Mouse (Mus musculus) embryonic facial prominence, embryonic 10.5 days (tissue): ENCODE results near the gene Icam5. TPM values are rescaled to one million over a fixed set of nuclear protein-coding genes. Genes with fewer than 3 reads are reported as not detected.
A peak's percentile ranks its signal among the peaks of the same experiment; 100 is the strongest.

Source experiments
- microRNA counts: library from miRNA; unstranded; fragments of <30 nt; microRNA quantifications from one replicate; lab custom pipeline; 2017
- microRNA-seq: library from miRNA; unstranded; fragments of <30 nt; microRNA quantifications from one replicate; pipeline ENCODE4, GENCODE M21; 2017
- polyA plus RNA-seq: library from polyadenylated mRNA; unstranded; fragments of >200 nt; fragmentation: Nextera tagmentation; extraction: Ambion mirVana; gene quantifications from 2 replicates; pipeline ENCODE4 v1.2.1, GENCODE M21; 2016

Gene Icam5
- polyA plus RNA-seq, 1 experiment from 2014 or later: not detected

MicroRNAs encoded within 50 kb of the gene (microRNA counts, 519-probe panel; counts per million panel counts)
- 4,380 counts per million, percentile 81 among the panel's probes with 10 or more counts for microRNA mmu-miR-1900 (lab: Ali Mortazavi, UCI)

Small RNA genes within 50 kb of the gene (microRNA-seq; reads per million reads assigned to microRNA genes)
- gene Mir1900 (not detected), gene Mir7082 (1.8 reads per million)

Other genes starting within 250 kb of the Icam5 start
- 0.39 and 0.60 TPM in 2 replicates for gene Col5a3, start 217.0 kb upstream of the Icam5 start, polyA plus RNA-seq
- not detected in 2 replicates for gene Rdh8, start 213.6 kb upstream of the Icam5 start, polyA plus RNA-seq
- 1.1 and 2.2 TPM in 2 replicates for gene A230050P20Rik, start 163.4 kb upstream of the Icam5 start, polyA plus RNA-seq
- 3.2 and 3.3 TPM in 2 replicates for gene Angptl6, start 152.3 kb upstream of the Icam5 start, polyA plus RNA-seq
- gene Ppan, start 143.9 kb upstream of the Icam5 start, polyA plus RNA-seq: 99.2 and 100 TPM in 2 replicates
- gene Eif3g, start 133.4 kb upstream of the Icam5 start, polyA plus RNA-seq: 411 and 431 TPM in 2 replicates
- 168 and 176 TPM in 2 replicates for gene Dnmt1, start 72.2 kb upstream of the Icam5 start, polyA plus RNA-seq
- gene S1pr2, start 55.3 kb upstream of the Icam5 start, polyA plus RNA-seq: 38.2 and 42.8 TPM in 2 replicates
- gene Mrpl4, start 29.3 kb upstream of the Icam5 start, polyA plus RNA-seq: 154 and 161 TPM in 2 replicates
- gene Icam1, start 16.1 kb upstream of the Icam5 start, polyA plus RNA-seq: 5.9 and 6.0 TPM in 2 replicates
- gene Icam4, start 2.7 kb upstream of the Icam5 start, polyA plus RNA-seq: 3.8 and 5.1 TPM in 2 replicates
- gene Zglp1, start 35.0 kb downstream of the Icam5 start, polyA plus RNA-seq: 0.70 and 1.8 TPM in 2 replicates
- gene Gm49373, start 41.0 kb downstream of the Icam5 start, polyA plus RNA-seq: 0.42 and 1.4 TPM in 2 replicates
- gene Fdx1l, start 41.5 kb downstream of the Icam5 start, polyA plus RNA-seq: 62.6 and 64.0 TPM in 2 replicates
- 3.5 and 4.5 TPM in 2 replicates for gene Gm38431, start 59.9 kb downstream of the Icam5 start, polyA plus RNA-seq
- gene Raver1, start 59.9 kb downstream of the Icam5 start, polyA plus RNA-seq: 98.1 and 106 TPM in 2 replicates
- 14.8 and 16.1 TPM in 2 replicates for gene Tyk2, start 99.2 kb downstream of the Icam5 start, polyA plus RNA-seq
- 418 and 430 TPM in 2 replicates for gene Cdc37, start 117.9 kb downstream of the Icam5 start, polyA plus RNA-seq
- 4.9 and 5.3 TPM in 2 replicates for gene Pde4a, start 133.6 kb downstream of the Icam5 start, polyA plus RNA-seq
- gene Keap1, start 207.3 kb downstream of the Icam5 start, polyA plus RNA-seq: 47.8 and 49.6 TPM in 2 replicates
- gene S1pr5, start 216.4 kb downstream of the Icam5 start, polyA plus RNA-seq: 0.22 TPM in 1 of 2 replicates, not detected in the other
- 37.8 and 41.3 TPM in 2 replicates for gene Atg4d, start 233.2 kb downstream of the Icam5 start, polyA plus RNA-seq